Mouse (Mus musculus) layer of hippocampus, adult 2 months (tissue): ENCODE measurements around the gene Sp1. TPM values are rescaled to one million over a fixed set of nuclear protein-coding genes. Genes with fewer than 3 reads are reported as not detected.

Experiments used
- DNase-seq, 2 experiments: peaks; one replicate each; pipeline ENCODE4 v3.0.0; 2022; ENCODE audit warnings: low spot score in 2 of 2
- H3K27ac ChIP-seq: fragments of 200-600 bp; 2 replicates; pipeline ENCODE4 v1.8.1; 2022
- H3K4me3 ChIP-seq: fragments of 200-600 bp; 2 replicates; pipeline ENCODE4 v1.8.1; 2022; ENCODE audit warnings: mild to moderate bottlenecking
- CTCF ChIP-seq: fragments of 200-600 bp; conservative IDR thresholded peaks from 2 replicates; pipeline ENCODE4 v1.8.1; 2022; ENCODE audit warnings: antibody characterized with exemption, mild to moderate bottlenecking, moderate library complexity
- total RNA-seq, 2 experiments: library from RNA; stranded (reverse); gene quantifications; 2 replicates each; pipeline ENCODE4 v1.2.3; 2021

Gene Sp1
- total RNA-seq, 2 experiments from 2014 or later: 23.1 to 33.0 TPM

- no peak overlapping the region for H3K4me3 ChIP-seq
- TF ChIP-seq CTCF: no peak
- DNase-seq: no peak
- H3K27ac ChIP-seq: no peak overlapping the region
Measured at GRCm38 (mm10) chr15:102423602-102424240, 17.8 kb downstream of the Sp1 start.

GRCm38 (mm10) chr15:102424657-102425056 is 18.7 kb downstream of the Sp1 start:
- TF ChIP-seq CTCF: no peak; the same call in 1 of the 2 replicates
- no peak for DNase-seq
- H3K4me3 ChIP-seq: no peak overlapping the region
- H3K27ac ChIP-seq: no peak overlapping the region

GRCm38 (mm10) chr15:102426963-102427362 is 21.0 kb downstream of the Sp1 start:
- Histone ChIP-seq H3K27ac (no peak overlapping the region), H3K4me3 (no peak overlapping the region)
- TF ChIP-seq CTCF: no peak
- no peak for DNase-seq

GRCm38 (mm10) chr15:102432046-102432445 is 26.1 kb downstream of the Sp1 start:
- no peak overlapping the region for H3K27ac ChIP-seq
- no peak for DNase-seq
- no peak for TF ChIP-seq CTCF
- H3K4me3 ChIP-seq: no peak overlapping the region

- no peak for DNase-seq
- Histone ChIP-seq H3K4me3 (no peak overlapping the region), H3K27ac (no peak overlapping the region)
- no peak for TF ChIP-seq CTCF
Measured at GRCm38 (mm10) chr15:102433173-102433572, 27.2 kb downstream of the Sp1 start.

- TF ChIP-seq CTCF: peak; percentile 97
- no peak overlapping the region for H3K27ac ChIP-seq
- peak; percentile 71 to 91 for DNase-seq
- no peak overlapping the region for H3K4me3 ChIP-seq
Measured at GRCm38 (mm10) chr15:102442490-102442889, 36.5 kb downstream of the Sp1 start.

GRCm38 (mm10) chr15:102445146-102445545 is 39.2 kb downstream of the Sp1 start, which contains the start of gene Amhr2:
Gene Amhr2 (plus strand): TSS chr15:102445367.
- no peak for TF ChIP-seq CTCF
- Histone ChIP-seq H3K27ac (no peak within 1 kb of the TSS), H3K4me3 (no peak within 1 kb of the TSS)
- DNase-seq: no peak

- no peak for DNase-seq
- no peak overlapping the region for H3K27ac ChIP-seq
- TF ChIP-seq CTCF: no peak
- no peak overlapping the region for H3K4me3 ChIP-seq
Measured at GRCm38 (mm10) chr15:102446448-102446847, 40.5 kb downstream of the Sp1 start.

GRCm38 (mm10) chr15:102449366-102449765 is 43.4 kb downstream of the Sp1 start:
- no peak overlapping the region for H3K27ac ChIP-seq
- DNase-seq: no peak
- no peak overlapping the region for H3K4me3 ChIP-seq
- no peak for TF ChIP-seq CTCF

GRCm38 (mm10) chr15:102450928-102451327 is 45.0 kb downstream of the Sp1 start:
- no peak for DNase-seq
- no peak overlapping the region for H3K27ac ChIP-seq
- no peak for TF ChIP-seq CTCF
- no peak overlapping the region for H3K4me3 ChIP-seq

GRCm38 (mm10) chr15:102451666-102452430 is 45.9 kb downstream of the Sp1 start:
- Histone ChIP-seq H3K27ac (no peak overlapping the region), H3K4me3 (no peak overlapping the region)
- TF ChIP-seq CTCF: no peak
- no peak for DNase-seq

- TF ChIP-seq CTCF: peak; percentile 66
- Histone ChIP-seq H3K27ac (no peak overlapping the region), H3K4me3 (no peak overlapping the region)
- no peak for DNase-seq
Measured at GRCm38 (mm10) chr15:102455993-102456392, 50.0 kb downstream of the Sp1 start.

- TF ChIP-seq CTCF: no peak
- DNase-seq: no peak
- Histone ChIP-seq H3K27ac (peak overlapping the region; percentile 85), H3K4me3 (peak overlapping the region; percentile 66)
Measured at GRCm38 (mm10) chr15:102458050-102458736, 52.2 kb downstream of the Sp1 start.
